Mouse (Mus musculus) embryonic facial prominence, embryonic 13.5 days (tissue): Measurements from ENCODE around the gene Gm43191. TPM values are rescaled to one million over a fixed set of nuclear protein-coding genes. Genes with fewer than 3 reads are reported as not detected.
A peak's percentile ranks its signal among the peaks of the same experiment; 100 is the strongest.

Source experiments
- ATAC-seq: fragments of 200-750 bp; cut with Nextera tagmentation; 2 replicates; pipeline ENCODE4 v1.8.0; 2017; ENCODE audit warnings: low read depth; ENCODE audit not compliant: insufficient number of reproducible peaks, insufficient read depth, low FRiP score, low TSS enrichment
- H3K27ac ChIP-seq: fragments of 300-500 bp; sonication (generic); 2 replicates; pipeline ENCODE4 v1.5.1; 2015; ENCODE audit warnings: moderate library complexity, mild to moderate bottlenecking, inconsistent platforms
- H3K27me3 ChIP-seq: fragments of 300-500 bp; sonication (generic); 2 replicates; pipeline ENCODE4 v1.6.1; 2015; ENCODE audit warnings: mild to moderate bottlenecking, inconsistent platforms
- H3K36me3 ChIP-seq: fragments of 300-500 bp; sonication (generic); 2 replicates; pipeline ENCODE4 v1.6.1; 2015; ENCODE audit warnings: mild to moderate bottlenecking, inconsistent platforms
- H3K4me1 ChIP-seq: fragments of 300-500 bp; sonication (generic); 2 replicates; pipeline ENCODE4 v1.6.1; 2015; ENCODE audit warnings: inconsistent platforms
- H3K4me2 ChIP-seq: fragments of 300-500 bp; sonication (generic); 2 replicates; pipeline ENCODE4 v1.6.1; 2015; ENCODE audit warnings: moderate library complexity, mild to moderate bottlenecking, inconsistent platforms
- H3K4me3 ChIP-seq: fragments of 300-500 bp; sonication (generic); 2 replicates; pipeline ENCODE4 v1.5.1; 2015; ENCODE audit warnings: mild to moderate bottlenecking, inconsistent platforms
- H3K9ac ChIP-seq: fragments of 300-500 bp; sonication (generic); 2 replicates; pipeline ENCODE4 v1.6.1; 2015; ENCODE audit warnings: mild to moderate bottlenecking, inconsistent platforms
- H3K9me3 ChIP-seq: fragments of 300-500 bp; sonication (generic); 2 replicates; pipeline ENCODE4 v1.6.1; 2016; ENCODE audit warnings: inconsistent platforms
- WGBS: fragments of 180-500 bp; shearing (Covaris S2); methylation state at CpG from one replicate; pipeline ENCODE4 v1.1.7; 2015; ENCODE audit warnings: mixed read lengths; 5-methylcytosine and 5-hydroxymethylcytosine counted together
- polyA plus RNA-seq: library from polyadenylated mRNA; unstranded; fragments of >200 nt; fragmentation: Nextera tagmentation; extraction: Ambion mirVana; gene quantifications from 2 replicates; pipeline ENCODE4 v1.2.1, GENCODE M21; 2015

Gm43191 gene
- polyA plus RNA-seq, 1 experiment from 2014 or later, result not detected

GRCm38 (mm10) chr3:116615318-116616068 lies 65.6 kb downstream of the Gm43191 start:
- Histone ChIP-seq H3K9me3 (no peaks in the 10 kb centered on the region), H3K4me3 (no peak overlapping the region), H3K36me3 (peaks cover 53% of the 10 kb centered on the region), H3K27ac (no peak overlapping the region), H3K4me2 (no peak overlapping the region), H3K27me3 (no peaks in the 10 kb centered on the region), H3K4me1 (no peaks in the 10 kb centered on the region), H3K9ac (no peak overlapping the region)
- WGBS, result 86% methylated on average over 8 of the region's 8 CpGs
- ATAC-seq, result no peak

GRCm38 (mm10) chr3:116614295-116614892 lies 66.7 kb downstream of the Gm43191 start, which contains the start of gene Trmt13:
Trmt13 (minus strand) TSS chr3:116614587.
- H3K36me3 ChIP-seq, result peaks cover 54% of the 10 kb centered on the region
- no peaks in the 10 kb centered on the region for H3K27me3 ChIP-seq
- ATAC-seq, result no peak
- no peaks in the 10 kb centered on the region for H3K9me3 ChIP-seq
- 85% methylated on average over 10 of the region's 10 CpGs for WGBS
- H3K4me2 ChIP-seq, result no peak within 1 kb of the TSS
- H3K27ac ChIP-seq, result no peak within 1 kb of the TSS
- no peak within 1 kb of the TSS for H3K4me3 ChIP-seq
- H3K4me1 ChIP-seq, result no peaks in the 10 kb centered on the region
- H3K9ac ChIP-seq, result no peak within 1 kb of the TSS

DNA sequence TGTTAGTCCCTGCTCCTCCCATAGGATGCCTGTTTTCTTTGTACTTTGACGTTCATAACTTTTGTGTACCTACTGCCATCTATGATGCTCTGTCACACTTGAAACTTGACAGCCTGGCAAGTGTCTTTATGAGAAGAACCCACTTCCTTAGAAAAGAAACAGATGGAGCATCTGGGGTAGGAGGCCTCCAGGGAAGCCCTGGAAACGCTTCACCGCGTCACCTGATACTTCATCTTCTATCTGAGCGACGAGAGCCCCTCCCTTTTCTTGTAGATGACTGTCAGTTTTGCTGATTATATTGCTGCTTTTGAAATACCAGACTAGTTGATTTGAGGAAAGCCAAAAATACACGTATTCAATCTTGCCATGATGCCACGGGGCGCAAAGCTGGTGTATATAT lies 76.5 kb downstream of the Gm43191 start:
- Histone ChIP-seq H3K4me2 (no peak overlapping the region), H3K27me3 (no peaks in the 10 kb centered on the region), H3K9ac (no peak overlapping the region), H3K4me3 (no peak overlapping the region), H3K9me3 (no peaks in the 10 kb centered on the region), H3K36me3 (peaks cover 22% of the 10 kb centered on the region), H3K27ac (peak overlapping the region; percentile 4; the same call in 1 of the 2 replicates), H3K4me1 (no peaks in the 10 kb centered on the region)
- no peak for ATAC-seq
- 52% methylated on average over 9 of the region's 9 CpGs for WGBS

- Histone ChIP-seq H3K27ac (no peak overlapping the region), H3K4me3 (no peak overlapping the region), H3K9me3 (no peaks in the 10 kb centered on the region), H3K27me3 (no peaks in the 10 kb centered on the region), H3K9ac (no peak overlapping the region), H3K36me3 (peaks cover 3% of the 10 kb centered on the region; the same call in 1 of the 2 replicates), H3K4me1 (no peaks in the 10 kb centered on the region), H3K4me2 (no peak overlapping the region)
- 89% methylated on average over 5 of the region's 5 CpGs for WGBS
- no peak for ATAC-seq
These were observed 79.3 kb downstream of the Gm43191 start for GRCm38 (mm10) chr3:116601781-116602180.

DNA sequence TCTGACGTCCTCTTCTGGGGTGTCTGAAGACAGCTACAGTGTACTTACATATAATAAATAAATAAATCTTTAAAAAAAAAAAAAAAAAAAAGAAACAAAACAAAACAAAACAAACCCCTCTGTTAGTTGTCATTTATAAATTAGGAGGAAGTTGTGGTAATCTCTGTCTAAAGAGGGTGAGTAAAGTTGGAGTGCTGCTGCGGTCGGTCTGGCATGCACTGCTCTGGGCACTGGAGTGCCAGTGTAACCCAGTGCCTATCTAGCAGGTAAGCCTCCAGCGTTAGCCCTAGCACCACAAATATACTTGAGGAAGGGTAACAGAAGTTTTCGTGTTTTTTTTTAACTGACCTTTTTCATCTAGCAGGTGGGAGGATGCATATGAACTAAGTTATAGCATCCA lies 80.1 kb downstream of the Gm43191 start:
- Histone ChIP-seq H3K4me2 (no peak overlapping the region), H3K4me3 (no peak overlapping the region), H3K36me3 (no peaks in the 10 kb centered on the region), H3K27me3 (no peaks in the 10 kb centered on the region), H3K4me1 (0 out of 2 replicates have a peak, but pooled peaks cover under 1% of the 10 kb centered on the region), H3K27ac (no peak overlapping the region), H3K9me3 (no peaks in the 10 kb centered on the region), H3K9ac (no peak overlapping the region)
- ATAC-seq, result no peak
- WGBS, result 88% methylated on average over 5 of the region's 5 CpGs

DNA sequence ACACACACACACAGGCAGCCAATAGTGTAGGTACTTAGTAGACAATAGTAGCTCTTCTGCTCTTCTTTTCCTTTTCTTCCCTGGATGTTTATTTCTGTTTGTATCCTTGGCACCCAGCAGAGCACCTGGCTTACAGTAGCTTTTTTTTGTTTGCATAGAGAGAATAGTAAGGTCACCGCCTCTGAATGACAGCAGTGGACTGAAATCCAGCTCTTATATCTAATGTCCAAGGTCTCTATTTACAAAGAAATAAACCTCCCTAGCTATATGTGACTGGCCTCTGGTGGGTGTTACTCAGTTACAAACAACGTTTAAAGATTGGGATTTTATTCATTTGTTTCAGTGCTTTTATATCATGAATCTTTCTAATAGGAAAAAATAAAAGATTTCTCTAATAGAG lies 81.4 kb downstream of the Gm43191 start:
- no peak for ATAC-seq
- H3K4me3 ChIP-seq, result no peak overlapping the region
- no peak overlapping the region for H3K4me2 ChIP-seq
- H3K27ac ChIP-seq, result no peak overlapping the region
- 95% methylated on average over 2 of the region's 2 CpGs for WGBS
- 0 out of 2 replicates have a peak, but pooled peaks cover 3% of the 10 kb centered on the region for H3K4me1 ChIP-seq
- no peaks in the 10 kb centered on the region for H3K9me3 ChIP-seq
- H3K36me3 ChIP-seq, result no peaks in the 10 kb centered on the region
- H3K9ac ChIP-seq, result no peak overlapping the region
- no peaks in the 10 kb centered on the region for H3K27me3 ChIP-seq

DNA sequence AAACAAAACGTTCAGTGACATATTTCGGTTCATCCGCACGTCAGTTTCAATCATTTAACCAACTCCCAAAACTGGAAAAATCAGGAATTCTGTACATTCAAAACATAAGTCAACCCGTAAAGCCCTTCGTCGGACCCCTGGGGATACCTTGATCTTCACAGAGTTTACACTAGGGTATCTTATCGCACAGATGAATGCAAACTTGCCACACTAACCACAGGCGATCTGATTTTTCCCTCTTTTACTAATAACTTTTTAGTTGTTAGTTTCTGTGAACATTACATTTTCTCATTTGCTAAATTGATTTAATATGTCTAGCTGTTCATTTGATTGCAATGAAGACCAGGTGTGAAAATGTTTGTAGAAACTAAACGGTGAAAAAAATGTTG lies 85.5 kb downstream of the Gm43191 start:
- WGBS, result 8% methylated on average over 10 of the region's 10 CpGs
- Histone ChIP-seq H3K9me3 (no peaks in the 10 kb centered on the region), H3K4me1 (0 out of 2 replicates have a peak, but pooled peaks cover 3% of the 10 kb centered on the region), H3K27me3 (no peaks in the 10 kb centered on the region), H3K27ac (no peak overlapping the region), H3K36me3 (peaks cover 13% of the 10 kb centered on the region), H3K9ac (peak overlapping the region; percentile 85), H3K4me2 (peak overlapping the region; percentile 74), H3K4me3 (peak overlapping the region; percentile 88)
- ATAC-seq, result no peak

GRCm38 (mm10) chr3:116594728-116595602 lies 86.1 kb downstream of the Gm43191 start, which contains the start of gene Sass6:
Sass6 (plus strand) TSS chr3:116594982.
- ATAC-seq, result peak; percentile 95

GRCm38 (mm10) chr3:116594076-116594727 lies 86.9 kb downstream of the Gm43191 start:
- H3K4me1 ChIP-seq, result 0 out of 2 replicates have a peak, but pooled peaks cover 3% of the 10 kb centered on the region
- peak overlapping the region; percentile 85 for H3K9ac ChIP-seq
- H3K36me3 ChIP-seq, result peaks cover 26% of the 10 kb centered on the region
- no peaks in the 10 kb centered on the region for H3K27me3 ChIP-seq
- peak overlapping the region; percentile 53 for H3K4me2 ChIP-seq
- no peaks in the 10 kb centered on the region for H3K9me3 ChIP-seq
- peak overlapping the region; percentile 88 for H3K4me3 ChIP-seq
- peak; percentile 66 for ATAC-seq
- WGBS, result 2% methylated on average over 22 of the region's 22 CpGs
- peak overlapping the region; percentile 90 for H3K27ac ChIP-seq

More at GRCm38 (mm10) chr3:116594728-116595602, 86.1 kb downstream of the Gm43191 start, which contains the start of gene Sass6:
- peak within 1 kb of the TSS; percentile 90 for H3K27ac ChIP-seq
- H3K4me2 ChIP-seq, result peak within 1 kb of the TSS; percentile 74
- H3K36me3 ChIP-seq, result peaks cover 18% of the 10 kb centered on the region
- H3K27me3 ChIP-seq, result no peaks in the 10 kb centered on the region
- under 1% methylated on average over 65 of the region's 65 CpGs for WGBS
- H3K9ac ChIP-seq, result peak within 1 kb of the TSS; percentile 85
- H3K9me3 ChIP-seq, result no peaks in the 10 kb centered on the region
- 0 out of 2 replicates have a peak, but pooled peaks cover 3% of the 10 kb centered on the region for H3K4me1 ChIP-seq
- H3K4me3 ChIP-seq, result peak within 1 kb of the TSS; percentile 88
